ENCODE assay signal across 8 mouse cellular contexts in the genomic region with DNA sequence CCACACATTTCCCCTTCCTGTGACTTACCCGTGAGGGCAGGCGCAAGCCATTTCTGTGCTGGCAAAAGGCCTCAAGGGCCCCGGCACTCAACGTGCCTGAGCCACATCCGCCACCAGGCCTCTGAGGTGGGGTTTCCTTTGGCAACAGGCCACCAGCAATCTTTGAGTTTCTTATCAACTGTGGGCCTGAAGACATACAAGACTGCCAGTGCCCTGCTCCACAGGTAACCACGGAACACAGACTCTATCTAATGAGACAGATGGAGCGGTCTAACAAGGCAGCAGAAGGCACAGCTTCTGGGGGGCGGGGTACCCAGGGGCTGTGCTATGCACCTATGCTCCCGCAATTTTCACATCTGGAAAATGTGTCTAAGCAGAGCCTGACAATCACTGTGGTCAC. TPM values are rescaled to one million over a fixed set of nuclear protein-coding genes. Genes with fewer than 3 reads are reported as not detected.
DNase-seq lines count a peak whose midpoint lies in the region; ATAC-seq lines count a peak whose summit lies in the region.

No protein-coding gene starts in this region.

- H3K27me3 ChIP-seq in liver, embryonic 15.5 days = no peaks in the 10 kb centered on the region

- no peak overlapping the region for H3K4me3 ChIP-seq in liver, embryonic 15.5 days (replicated peaks)

- DNase-seq in CD4-positive helper T cell, adult 2 months (ENCODE audit: low read depth, low spot score) = peak; percentile 84
- DNase-seq in MEL-GATA-1-ER (ENCODE audit: extremely low read depth, low read depth) = peak; percentile 78
- DNase-seq in heart, postnatal 10 days = peak; percentile 63 to 71
- DNase-seq in spleen, postnatal 36 days (ENCODE audit: low spot score in 2 of 2) = peak; percentile 77 to 79
- DNase-seq in layer of hippocampus, adult 9-10 months (ENCODE audit: low spot score) = no peak
- no peak for DNase-seq in frontal cortex, postnatal 36 days (ENCODE audit: low spot score in 2 of 2)

- 22% methylated on average over 9 of the region's 9 CpGs for WGBS in liver, embryonic 15.5 days (ENCODE audit: insufficient replicate concordance)

- H3K27ac ChIP-seq in liver, embryonic 15.5 days (replicated peaks) = no peak overlapping the region

- H3K9ac ChIP-seq in liver, embryonic 15.5 days = no peak overlapping the region

- no peak overlapping the region for H3K4me2 ChIP-seq in liver, embryonic 15.5 days

- intact Hi-C loops in heart, postnatal 10 days (cut with DNase I) = loop anchor here (5.0 kb wide), 1 partner anchor 51 kb away; no protein-coding TSS in a partner anchor

- no peaks in the 10 kb centered on the region for H3K9me3 ChIP-seq in liver, embryonic 15.5 days (replicated peaks)

- H3K4me1 ChIP-seq in liver, embryonic 15.5 days (replicated peaks) = peaks cover 15% of the 10 kb centered on the region

- ATAC-seq in liver, embryonic 15.5 days (ENCODE audit: insufficient read depth) = peak; percentile 54
- ATAC-seq in erythroid progenitor cell, adult 5-6 weeks (replicated peaks; ENCODE audit: low FRiP score, poor library complexity, severe bottlenecking) = no peak

- H3K36me3 ChIP-seq in liver, embryonic 15.5 days (replicated peaks) = no peaks in the 10 kb centered on the region

RNA-seq across cellular contexts. Expression of a gene that starts 54.4 kb away (rescaled TPM):
- total RNA-seq in heart, postnatal 10 days (2021) = 10 to 100 TPM; 69.5 to 79.2 TPM
- 3.6 and 3.9 TPM in 2 replicates for polyA plus RNA-seq in liver, embryonic 15.5 days (2015; fragmentation: Nextera tagmentation; extraction: Ambion mirVana)
- total RNA-seq in erythroid progenitor cell, adult 5-6 weeks (2015; ENCODE audit: low replicate concordance) = 2.9 and 4.6 TPM in 2 replicates
- 3.6 and 5.4 TPM in 2 replicates for total RNA-seq in erythroid progenitor cell, adult 5-6 weeks (2017; ENCODE audit: low replicate concordance)

Comparison
In these comparisons a context has a peak if more than half of its experiments do, and no peak if none do; other contexts are left out.
1. DNase-seq: peak in CD4-positive helper T cell, adult 2 months (single experiment), MEL-GATA-1-ER (single experiment), heart, postnatal 10 days (2 of 2) and spleen, postnatal 36 days (2 of 2); none in layer of hippocampus, adult 9-10 months (single experiment) and frontal cortex, postnatal 36 days (0 of 2).
2. RNA of a gene that starts 54.4 kb away (total RNA-seq): 69.5 to 79.2 TPM in heart, postnatal 10 days; 2.9 to 5.4 TPM in erythroid progenitor cell, adult 5-6 weeks; every median in the first group is over 10 times any median in the second.